Mouse (Mus musculus) natural killer cell, adult 2 months (primary cell): ENCODE results near the gene Rcor2.

Source experiments
- DNase-seq, 2 experiments: peaks; one replicate each; pipeline ENCODE4 v3.0.0; 2022; ENCODE audit warnings: low spot score in 2 of 2

Rcor2 gene

DNA sequence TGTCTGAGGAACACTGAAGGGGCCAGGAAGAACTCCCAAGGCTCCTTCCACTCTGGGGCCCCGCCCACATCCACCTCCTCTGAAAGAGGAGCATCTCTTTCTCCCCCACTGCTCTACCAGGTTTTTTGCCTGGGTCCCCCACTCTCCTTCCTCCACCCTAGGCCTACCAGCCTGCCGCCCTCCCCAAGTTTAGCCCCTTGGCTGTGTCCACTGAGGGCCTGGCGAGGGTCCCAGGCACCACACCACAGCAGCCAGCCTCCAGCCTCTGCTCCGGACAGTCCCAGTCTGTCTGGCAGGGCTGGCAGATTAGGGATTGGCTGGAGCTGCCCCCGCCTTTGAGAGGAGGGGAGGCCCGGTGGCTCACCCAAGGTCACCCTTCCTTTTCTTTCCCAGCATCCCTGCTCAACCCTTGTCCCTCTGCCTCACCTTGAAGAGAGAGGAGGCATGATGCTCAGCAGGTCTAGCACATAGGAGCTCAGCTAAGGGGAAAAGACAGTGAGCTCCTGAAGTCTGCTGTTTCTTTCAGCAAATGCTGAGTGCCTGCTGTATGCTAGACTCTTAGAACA is 2.3 kb upstream of the Rcor2 start:
- DNase-seq: no peak

- no peak for DNase-seq
Measured at GRCm38 (mm10) chr19:7265478-7266191, 1.5 kb upstream of the Rcor2 start.

DNA sequence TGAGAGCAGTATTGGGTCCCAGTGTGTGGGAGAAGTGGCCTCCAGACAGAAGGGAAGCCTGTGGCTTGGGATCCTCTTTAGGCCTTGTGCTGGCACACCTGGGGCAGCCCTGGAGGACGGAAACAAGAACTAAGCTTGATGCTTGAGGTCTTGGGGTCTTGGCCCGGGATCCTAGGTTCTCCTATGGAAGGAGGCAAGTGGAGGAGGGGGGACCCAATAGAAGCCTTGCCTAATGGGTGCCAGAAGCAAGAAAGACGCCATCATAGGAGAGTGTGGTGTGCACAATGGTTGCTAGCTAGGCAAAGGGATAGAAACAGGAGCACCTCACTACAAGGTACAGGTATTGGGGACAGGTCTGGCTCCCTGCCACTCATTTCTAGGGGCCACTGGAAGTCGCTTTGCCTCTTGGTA is 699 bp upstream of the Rcor2 start:
- no peak for DNase-seq

GRCm38 (mm10) chr19:7267781-7268721 is 926 bp downstream of the Rcor2 start:
- peak; percentile 33 to 71 for DNase-seq

DNA sequence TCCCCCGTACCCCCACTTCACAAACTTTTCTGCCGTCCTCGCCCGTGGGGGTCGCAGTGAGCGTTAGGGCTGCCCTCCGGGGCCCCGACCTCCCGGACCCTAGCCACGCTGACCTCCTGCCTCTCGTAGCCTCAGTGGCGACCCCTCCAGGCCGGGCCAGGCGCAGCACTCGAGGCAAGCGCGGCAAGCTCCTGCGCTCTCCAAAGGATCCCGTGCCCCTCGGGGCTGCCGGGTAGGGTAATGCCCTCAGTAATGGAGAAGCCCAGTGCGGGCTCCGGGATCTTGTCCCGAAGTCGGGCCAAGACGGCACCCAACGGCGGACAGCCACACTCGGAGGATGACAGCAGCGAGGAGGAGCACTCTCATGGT is 1.6 kb downstream of the Rcor2 start:
- DNase-seq: peak; percentile 51 to 76

- no peak for DNase-seq
Measured at GRCm38 (mm10) chr19:7269290-7270044, 2.3 kb downstream of the Rcor2 start.

DNA sequence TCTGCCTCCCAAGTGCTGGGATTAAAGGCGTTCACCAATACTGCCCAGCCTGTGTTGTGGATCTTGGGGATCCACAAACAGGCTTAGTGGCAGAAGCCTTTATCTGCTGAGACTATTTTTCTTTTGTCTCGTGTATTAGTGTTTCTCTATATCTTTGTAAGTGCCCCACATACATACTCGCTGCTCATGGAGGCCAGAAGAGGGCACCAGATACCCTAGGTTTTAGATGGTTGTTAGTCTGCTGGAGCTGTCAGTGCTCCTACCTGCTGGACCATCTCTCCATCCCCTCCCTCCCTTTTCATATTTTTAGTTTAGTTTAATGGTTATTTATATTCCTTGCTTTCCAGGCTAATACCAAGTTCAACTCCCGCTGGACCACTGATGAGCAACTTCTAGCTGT is 6.4 kb downstream of the Rcor2 start:
- no peak for DNase-seq

DNA sequence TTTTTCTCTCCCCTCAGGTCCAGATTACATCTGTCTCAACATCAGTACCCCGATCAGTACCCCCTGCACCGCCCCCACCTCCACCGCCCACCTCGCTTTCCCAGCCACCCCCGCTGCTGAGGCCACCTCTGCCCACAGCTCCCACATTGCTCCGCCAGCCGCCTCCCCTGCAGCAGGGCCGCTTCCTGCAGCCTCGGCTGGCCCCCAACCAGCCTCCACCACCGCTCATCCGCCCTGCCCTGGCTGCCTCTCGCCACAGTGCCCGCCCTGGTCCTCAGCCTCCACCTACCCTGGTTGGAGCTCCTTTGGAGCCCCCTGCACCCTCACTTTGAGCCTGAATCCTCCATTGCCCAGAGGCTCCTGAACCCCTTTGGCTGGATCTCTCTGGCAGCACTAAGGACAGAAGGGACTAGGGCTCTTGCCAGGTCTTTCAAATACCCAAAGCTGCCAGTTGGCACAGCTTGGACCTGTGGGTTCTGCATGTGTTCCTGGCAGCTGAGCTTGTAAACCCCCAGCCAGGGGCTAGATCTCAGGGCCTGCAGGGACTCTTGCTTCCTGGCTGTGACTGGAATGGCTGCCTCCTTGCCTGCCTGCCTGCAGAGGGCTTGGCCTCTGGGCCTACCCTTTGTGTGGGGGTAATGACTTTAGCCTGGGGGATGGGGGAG is 7.3 kb downstream of the Rcor2 start:
- no peak for DNase-seq

DNA sequence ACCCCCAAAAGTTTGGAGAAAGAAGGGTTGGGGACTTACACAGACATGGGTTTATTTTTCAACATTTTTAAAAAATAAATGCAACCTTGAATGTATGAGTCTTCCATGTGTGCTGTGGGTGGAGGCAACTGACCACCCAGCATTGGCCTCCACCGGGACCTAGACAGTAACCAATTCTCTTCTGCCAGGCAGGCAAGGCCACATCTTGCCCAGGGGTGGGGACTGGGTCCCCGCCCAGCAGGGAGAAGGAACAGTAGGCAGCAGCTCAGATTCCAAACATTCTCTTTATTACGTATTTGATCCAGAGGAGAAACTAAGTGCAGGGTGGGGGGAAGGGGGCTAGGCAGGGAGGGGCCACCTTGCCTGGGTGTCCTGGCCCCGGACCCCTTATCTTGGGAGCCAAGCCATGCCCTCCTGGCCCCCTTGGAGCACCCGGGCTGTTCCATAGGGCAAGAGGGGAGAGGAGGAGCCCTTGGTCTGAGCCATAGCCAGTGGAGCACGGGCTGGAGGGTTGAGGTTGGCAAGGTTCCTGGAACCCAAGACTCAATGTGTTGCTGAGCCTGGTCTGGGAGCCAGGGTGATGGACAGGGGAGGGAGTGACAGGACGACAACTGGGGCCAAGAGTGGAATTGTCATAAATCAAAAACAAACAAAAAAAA is 8.1 kb downstream of the Rcor2 start:
- DNase-seq: no peak

DNA sequence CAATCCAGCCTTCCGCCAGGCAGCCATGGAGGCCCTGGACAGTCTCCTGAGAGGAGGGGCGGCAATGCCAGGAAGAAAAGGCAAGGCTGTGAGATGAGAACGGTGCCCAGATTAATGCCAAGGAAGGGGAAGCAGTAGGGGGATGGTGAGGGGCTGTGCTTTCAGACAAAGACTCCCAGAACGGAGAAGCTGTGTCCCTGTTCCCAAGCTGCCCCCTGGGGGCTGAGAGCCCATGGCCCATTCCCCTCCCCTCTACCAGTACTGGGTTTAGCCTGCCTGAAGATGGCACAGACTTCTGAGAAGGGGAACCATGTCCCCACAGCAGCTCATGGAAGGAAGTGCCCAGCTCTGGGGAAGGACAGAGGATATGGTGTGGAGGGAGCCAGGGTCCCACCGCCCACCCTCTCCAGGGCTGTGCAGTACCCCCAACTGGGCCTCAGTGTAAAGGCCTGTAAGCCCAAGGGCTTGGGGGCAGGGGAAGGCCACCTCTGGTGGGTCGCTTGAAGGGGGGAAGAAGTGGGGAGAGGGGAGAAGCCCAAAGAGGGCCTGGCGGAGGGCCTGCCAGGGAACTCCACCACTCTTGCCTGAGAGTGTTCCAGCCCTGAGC is 9.0 kb downstream of the Rcor2 start:
- no peak for DNase-seq

DNA sequence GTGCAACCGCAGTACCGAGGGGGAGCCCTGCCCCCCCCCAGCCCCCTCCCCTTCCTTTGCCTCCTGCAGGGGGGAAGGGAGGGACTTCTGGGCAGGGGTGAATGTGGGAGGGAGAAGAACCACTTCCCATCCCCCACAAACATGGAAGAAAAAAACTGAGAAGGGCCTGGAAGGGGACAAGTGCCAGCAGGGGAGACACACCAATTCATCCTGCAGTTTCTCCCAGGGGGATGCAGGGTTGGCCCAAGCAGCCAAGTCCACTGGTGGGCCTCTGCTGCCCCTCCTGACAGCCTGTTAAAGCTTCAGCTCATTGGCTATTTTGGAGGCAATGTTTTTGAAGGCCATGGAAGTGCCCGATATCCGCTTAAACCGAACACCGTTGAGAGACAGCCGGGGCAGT is 9.7 kb downstream of the Rcor2 start:
- no peak for DNase-seq

- DNase-seq: no peak
Measured at GRCm38 (mm10) chr19:7278200-7278906, 11.2 kb downstream of the Rcor2 start.

- DNase-seq: peak in 1 of 2 experiments; percentile 52
Measured at GRCm38 (mm10) chr19:7279114-7279513, 12.0 kb downstream of the Rcor2 start.

GRCm38 (mm10) chr19:7280557-7281330 is 13.6 kb downstream of the Rcor2 start:
- DNase-seq: no peak

- no peak for DNase-seq
Measured at GRCm38 (mm10) chr19:7286563-7287315, 19.6 kb downstream of the Rcor2 start.

DNA sequence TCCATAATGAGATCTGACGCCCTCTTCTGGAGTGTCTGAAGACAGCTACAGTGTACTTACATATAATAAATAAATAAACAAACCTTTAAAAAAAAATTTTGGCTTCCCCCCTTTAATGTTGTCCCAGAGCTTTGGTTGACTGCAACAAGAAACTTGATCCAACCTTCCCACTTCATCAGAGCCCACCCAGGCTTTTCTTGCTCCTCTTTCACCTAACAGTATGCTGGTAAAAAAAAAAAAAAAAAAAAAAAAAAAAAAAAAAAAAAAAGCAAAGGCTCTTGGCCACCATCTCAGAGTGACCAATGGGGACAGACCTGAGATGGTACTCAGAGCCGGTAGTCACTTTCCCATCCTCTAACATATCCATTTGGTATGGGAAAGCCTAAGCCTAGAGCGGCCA is 21.2 kb downstream of the Rcor2 start:
- DNase-seq: no peak

GRCm38 (mm10) chr19:7289767-7290166 is 22.6 kb downstream of the Rcor2 start:
- DNase-seq: no peak
